Mouse (Mus musculus) Patski (cell line): ENCODE measurements around the gene Plod1. TPM values are rescaled to one million over a fixed set of nuclear protein-coding genes. Genes with fewer than 3 reads are reported as not detected.
A peak's percentile ranks its signal among the peaks of the same experiment; 100 is the strongest.

Experiments used
- ATAC-seq: fragments of 100-300 bp; one replicate; pipeline ENCODE4 v1.8.0; 2021
- CTCF ChIA-PET: fragments of 350-600 bp; sonication (Branson Sonifier 250); formaldehyde crosslinking; loops from one replicate; lab custom pipeline; 2022; ENCODE audit warnings: inconsistent platforms; lab: Charles Lee
- POLR2A ChIA-PET: fragments of 350-600 bp; sonication (Branson Sonifier 250); formaldehyde crosslinking; loops from one replicate; lab custom pipeline; 2022; ENCODE audit warnings: antibody characterized with exemption, inconsistent platforms; lab: Charles Lee
- DNase-seq: peaks from one replicate; pipeline ENCODE4 v3.0.0-alpha.2; 2011; ENCODE audit warnings: low read depth, low spot score
- H3K27me3 ChIP-seq: fragments of 371-371 bp; one replicate; pipeline ENCODE4 v1.5.1; 2021
- CTCF ChIP-seq: fragments of 100-300 bp; IDR thresholded peaks from one replicate; pipeline ENCODE4 v1.5.1; 2021
- in situ Hi-C: fragments of 300-500 bp; cut with MboI; formaldehyde crosslinking; loops from 3 replicates; pipeline ENCODE4 v1.11.1; 2018; ENCODE audit warnings: low pct_unique_long_range_greater_than_20kb, mixed read lengths
- polyA plus RNA-seq: library from polyadenylated mRNA; unstranded; gene quantifications from one replicate; pipeline ENCODE4 v1.2.3, GENCODE M21; 2021

Gene Plod1
- polyA plus RNA-seq, 1 experiment from 2014 or later, result 39.3 TPM

DNA sequence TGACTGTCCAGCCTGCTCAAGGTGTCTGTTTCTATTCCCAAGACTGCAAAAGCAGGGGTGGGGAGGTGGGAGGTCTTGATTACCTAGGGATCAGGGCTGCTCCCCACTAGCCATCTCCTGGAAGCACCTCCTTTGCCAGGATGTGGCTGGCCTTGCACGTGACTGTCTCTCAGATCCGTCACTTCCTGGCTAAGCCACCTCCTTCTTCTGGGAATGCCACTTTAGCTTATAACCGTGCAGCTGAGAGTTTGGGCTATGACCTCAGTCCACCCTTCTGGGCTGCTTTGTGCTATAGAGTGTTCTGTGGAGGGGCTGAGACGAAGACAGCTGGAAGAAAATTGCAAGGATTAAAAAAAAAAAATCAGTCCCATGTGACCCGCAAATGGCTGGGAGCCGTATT, 26.2 kb upstream of the Plod1 start:
- in situ Hi-C loops, result loop anchor here (5.0 kb wide), 2 partner anchors 40 to 120 kb away; partner anchors contain the start of gene Nppa
- no peaks in the 10 kb centered on the region for H3K27me3 ChIP-seq
- ATAC-seq (no peak), DNase-seq (no peak)
- POLR2A ChIA-PET, result interaction anchor here (1.0 kb wide), 1 partner anchor 22 kb away, joined by 3 read pairs; the partner anchor contains the start of gene Nppb
- CTCF ChIA-PET, result interaction anchor here (1.0 to 1.5 kb wide), 3 partner anchors 45 to 98 kb away, joined by 3 read pairs; no protein-coding TSS in a partner anchor
- TF ChIP-seq CTCF, result no peak

DNA sequence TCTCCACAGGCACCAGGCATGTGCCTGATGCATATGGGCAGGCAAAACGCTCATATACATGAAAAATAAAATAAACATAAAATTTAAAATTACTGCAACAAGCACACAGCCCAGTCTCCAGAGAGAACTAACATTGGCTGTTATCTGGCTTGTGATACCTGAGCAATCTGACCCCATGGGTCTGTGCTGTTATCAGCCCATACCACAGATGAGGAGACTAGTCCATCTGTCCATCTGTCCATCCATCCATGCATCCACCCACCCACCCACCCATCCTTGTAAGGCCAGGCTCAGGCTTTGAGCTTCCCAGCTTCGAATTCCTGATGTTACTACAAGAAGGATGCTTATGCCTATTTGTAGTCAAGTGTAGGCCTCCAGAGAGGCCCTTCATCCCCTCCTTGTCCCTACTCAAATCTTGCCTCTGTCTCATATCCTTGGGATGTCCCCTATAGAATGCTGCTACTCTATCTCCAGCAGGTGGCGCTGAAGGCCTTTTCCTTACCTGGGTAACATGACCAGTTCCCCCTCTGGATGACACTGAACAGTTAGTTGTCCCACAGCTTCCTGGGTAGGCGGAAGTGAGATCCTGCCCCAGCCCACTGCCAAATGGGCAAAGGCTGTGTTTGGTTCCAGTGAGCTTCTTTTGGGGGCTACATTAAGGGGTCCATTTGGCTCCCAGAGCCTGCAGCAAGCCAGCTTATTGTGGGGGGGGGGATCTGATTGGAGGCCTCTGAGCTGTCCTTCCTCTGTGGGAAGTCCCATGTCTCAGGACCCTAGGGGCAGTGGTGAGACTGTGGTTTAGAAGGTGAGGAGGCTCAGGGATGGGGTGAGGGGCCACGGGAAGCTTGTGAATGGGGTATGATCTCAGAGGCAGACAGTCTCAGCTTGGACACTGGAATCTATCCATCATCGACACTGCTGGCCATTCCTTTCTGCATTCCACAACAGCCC, 23.6 kb upstream of the Plod1 start:
- POLR2A ChIA-PET, result interaction anchor here (0.6 kb wide), 1 partner anchor 48 kb away, joined by 7 read pairs; no protein-coding TSS in a partner anchor
- ATAC-seq (no peak), DNase-seq (no peak)
- CTCF ChIA-PET, result interaction anchor here (0.7 to 2.5 kb wide), 14 partner anchors 9 to 107 kb away, joined by 3 to 10 read pairs (median 6); partner anchors contain the start of genes Clcn6 and Mthfr
- peak; percentile 84 for TF ChIP-seq CTCF
- no peaks in the 10 kb centered on the region for H3K27me3 ChIP-seq
- in situ Hi-C loops, result loop anchor here (5.0 kb wide), 2 partner anchors 42 to 122 kb away; partner anchors contain the start of gene Nppa

GRCm38 (mm10) chr4:147957141-147957540, 20.6 kb upstream of the Plod1 start:
- ATAC-seq (no peak), DNase-seq (no peak)
- TF ChIP-seq CTCF, result no peak
- in situ Hi-C loops, result no loop called here
- ChIA-PET POLR2A (no interaction called here), CTCF (no interaction called here)
- no peaks in the 10 kb centered on the region for H3K27me3 ChIP-seq

DNA sequence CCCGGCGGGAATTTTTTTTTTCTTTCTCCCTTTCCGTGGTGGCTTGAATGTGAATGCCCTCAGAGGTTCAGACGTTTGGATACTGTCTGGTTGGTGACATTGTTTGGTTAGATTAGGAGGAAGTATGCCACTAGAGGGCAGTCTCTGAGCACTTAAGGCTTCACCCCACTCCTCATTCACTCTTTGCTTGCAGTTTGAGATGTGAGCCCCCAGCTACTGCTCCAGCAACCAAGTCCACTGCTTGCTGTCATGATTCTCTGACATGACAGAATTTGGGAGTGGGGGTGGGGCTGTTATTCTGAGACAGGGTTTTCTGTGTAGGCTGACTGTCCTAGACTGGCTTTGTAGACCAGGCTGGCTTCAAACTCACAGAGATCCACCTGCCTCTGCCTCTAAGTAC, 17.0 kb upstream of the Plod1 start:
- POLR2A ChIA-PET, result no interaction called here
- in situ Hi-C loops, result loop anchor here (5.0 kb wide), 1 partner anchor 36 kb away; no protein-coding TSS in a partner anchor
- ATAC-seq (no peak), DNase-seq (no peak)
- CTCF ChIA-PET, result interaction anchor here (0.9 to 1.3 kb wide), 2 partner anchors 17 to 62 kb away, joined by 3 to 4 read pairs; partner anchors contain the start of gene Plod1
- H3K27me3 ChIP-seq, result no peaks in the 10 kb centered on the region
- peak; percentile 73 for TF ChIP-seq CTCF

DNA sequence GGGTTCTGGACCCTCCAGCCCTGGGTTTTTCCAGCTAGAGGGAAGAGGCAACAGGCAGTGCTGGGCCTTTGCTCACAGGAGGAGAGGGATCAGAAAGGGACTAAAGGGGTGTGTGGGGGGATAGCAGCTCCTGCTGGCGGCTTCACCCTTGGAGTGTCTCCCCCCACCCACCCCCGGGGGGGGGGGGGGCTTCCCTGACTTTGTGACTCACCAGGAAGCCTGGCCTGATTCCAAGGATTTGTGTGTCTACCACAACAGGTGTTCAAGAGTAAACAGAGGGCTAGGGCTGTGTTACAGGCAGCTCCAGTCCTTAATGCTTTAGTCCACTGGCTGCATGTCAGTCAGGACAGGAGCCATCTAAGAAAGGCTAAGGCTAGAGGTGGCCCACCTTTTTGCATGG, 10.9 kb upstream of the Plod1 start:
- H3K27me3 ChIP-seq, result no peaks in the 10 kb centered on the region
- in situ Hi-C loops, result no loop called here
- ChIA-PET CTCF (no interaction called here), POLR2A (interaction anchor here (0.7 kb wide), 1 partner anchor 19 kb away, joined by 5 read pairs; no protein-coding TSS in a partner anchor)
- ATAC-seq, result no peak
- no peak for TF ChIP-seq CTCF
- DNase-seq, result no peak

DNA sequence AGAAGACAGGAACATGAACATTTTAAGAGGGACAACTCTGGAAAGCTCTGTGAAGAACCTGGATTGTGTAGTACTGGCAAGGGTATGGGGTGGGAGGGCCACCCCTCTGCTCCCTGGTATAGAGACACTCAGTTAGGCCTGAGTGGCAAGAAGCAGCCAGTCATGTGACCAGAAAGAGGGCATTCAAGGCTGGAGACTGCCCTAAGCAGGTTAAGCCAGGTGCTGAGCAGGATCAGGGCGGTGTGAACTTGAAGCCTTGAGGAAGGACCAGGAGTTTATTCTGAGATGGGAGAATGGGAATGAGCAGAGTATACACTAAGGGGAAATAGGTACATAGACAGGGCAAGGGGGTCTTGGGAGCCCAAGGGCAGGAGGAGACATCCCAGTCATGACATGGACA, 6.4 kb upstream of the Plod1 start:
- DNase-seq, result no peak
- no peak for TF ChIP-seq CTCF
- in situ Hi-C loops, result no loop called here
- no peaks in the 10 kb centered on the region for H3K27me3 ChIP-seq
- POLR2A ChIA-PET, result no interaction called here
- CTCF ChIA-PET, result no interaction called here
- no peak for ATAC-seq

DNA sequence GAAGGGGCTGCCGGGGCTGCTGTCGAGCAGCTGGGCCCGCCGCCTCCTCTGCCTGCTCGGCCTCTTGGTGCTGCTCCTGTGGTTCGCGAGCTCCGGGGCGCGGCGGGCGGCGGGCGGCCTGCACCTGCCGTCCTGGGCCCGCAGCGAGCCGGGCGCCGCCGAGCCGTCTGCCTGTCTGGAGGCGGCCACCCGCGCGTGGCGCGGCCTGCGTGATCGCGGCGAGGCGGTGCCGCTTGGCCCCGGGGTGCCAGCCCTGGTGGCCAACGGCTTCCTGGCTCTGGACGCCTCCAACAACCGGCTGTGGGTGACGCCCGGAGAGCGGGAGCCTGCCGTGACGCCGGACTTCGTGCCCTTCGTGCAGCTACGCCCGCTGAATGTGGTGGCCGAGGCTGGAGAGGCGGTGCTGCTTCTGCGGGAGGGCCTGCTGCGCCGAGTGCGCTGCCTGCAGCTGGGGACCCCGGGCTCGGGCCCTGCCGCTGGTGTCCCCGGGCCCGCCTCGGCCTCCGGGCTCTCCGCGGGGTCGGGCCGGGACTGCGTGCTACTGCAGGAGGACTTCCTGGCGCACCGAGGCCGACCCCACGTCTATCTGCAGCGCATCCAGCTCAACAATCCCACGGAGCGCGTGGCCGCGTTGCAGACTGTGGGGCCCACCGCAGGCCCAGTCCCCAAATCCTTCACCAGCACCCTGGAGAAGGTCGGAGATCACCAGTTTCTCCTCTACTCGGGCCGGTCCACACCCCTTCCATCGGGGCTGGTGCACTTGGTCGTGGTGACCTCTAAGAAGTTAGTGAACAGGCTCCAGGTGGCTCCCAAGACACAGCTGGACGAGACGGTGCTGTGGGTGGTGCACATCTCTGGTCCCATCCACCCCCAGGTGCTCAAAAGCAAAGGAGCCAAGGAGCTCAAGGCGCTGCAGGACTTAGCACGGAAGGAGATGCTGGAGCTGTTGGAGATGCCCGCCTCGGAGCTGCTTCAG, 4.8 kb upstream of the Plod1 start:
- DNase-seq (no peak), ATAC-seq (peak; percentile 18)
- TF ChIP-seq CTCF, result no peak
- H3K27me3 ChIP-seq, result no peaks in the 10 kb centered on the region
- POLR2A ChIA-PET, result no interaction called here
- in situ Hi-C loops, result no loop called here
- CTCF ChIA-PET, result no interaction called here

- H3K27me3 ChIP-seq, result no peaks in the 10 kb centered on the region
- peak; percentile 49 for ATAC-seq
- in situ Hi-C loops, result no loop called here
- CTCF ChIA-PET, result no interaction called here
- no peak for TF ChIP-seq CTCF
- POLR2A ChIA-PET, result no interaction called here
- DNase-seq, result peak; percentile 74
These were observed 4.0 kb upstream of the Plod1 start, which contains the start of gene 2510039O18Rik for GRCm38 (mm10) chr4:147940576-147941044. TSS of gene 2510039O18Rik (plus strand) at chr4:147940895.

- H3K27me3 ChIP-seq, result no peaks in the 10 kb centered on the region
- TF ChIP-seq CTCF, result no peak
- DNase-seq (no peak), ATAC-seq (no peak)
- POLR2A ChIA-PET, result no interaction called here
- in situ Hi-C loops, result no loop called here
- CTCF ChIA-PET, result no interaction called here
These were observed 3.5 kb upstream of the Plod1 start for GRCm38 (mm10) chr4:147940111-147940510.
